Mouse (Mus musculus) hindbrain, embryonic 14.5 days (tissue): ENCODE results near the gene Rims1. TPM values are rescaled to one million over a fixed set of nuclear protein-coding genes. Genes with fewer than 3 reads are reported as not detected.

Experiments used
- ATAC-seq: fragments of 200-750 bp; cut with Nextera tagmentation; 2 replicates; pipeline ENCODE4 v1.8.0; 2017; ENCODE audit warnings: moderate number of reproducible peaks, mild to moderate bottlenecking, moderate TSS enrichment, moderate library complexity; ENCODE audit not compliant: low FRiP score
- DNase-seq: peaks from one replicate; pipeline ENCODE4 v3.0.0-alpha.2; 2015; ENCODE audit warnings: low spot score
- H3K27ac ChIP-seq: fragments of 300-500 bp; sonication (generic); 2 replicates; pipeline ENCODE4 v1.5.1; 2014; ENCODE audit warnings: mild to moderate bottlenecking, moderate library complexity
- H3K27me3 ChIP-seq: fragments of 300-500 bp; sonication (generic); 2 replicates; pipeline ENCODE4 v1.6.1; 2014; ENCODE audit warnings: mild to moderate bottlenecking, low read length, mixed read lengths; ENCODE audit not compliant: control insufficient read depth, insufficient read depth
- H3K36me3 ChIP-seq: fragments of 300-500 bp; sonication (generic); replicated peaks from 2 replicates; pipeline ENCODE4 v1.6.1; 2014; ENCODE audit not compliant: control insufficient read depth, insufficient read depth
- H3K4me1 ChIP-seq: fragments of 300-500 bp; sonication (generic); replicated peaks from 2 replicates; pipeline ENCODE4 v1.6.1; 2014; ENCODE audit warnings: antibody characterized with exemption, low read length, mixed read lengths; ENCODE audit not compliant: control insufficient read depth, insufficient read depth
- H3K4me2 ChIP-seq: fragments of 300-500 bp; sonication (generic); replicated peaks from 2 replicates; pipeline ENCODE4 v1.6.1; 2014; ENCODE audit warnings: mild to moderate bottlenecking, moderate library complexity
- H3K4me3 ChIP-seq: fragments of 300-500 bp; sonication (generic); replicated peaks from 2 replicates; pipeline ENCODE4 v1.5.1; 2014; ENCODE audit warnings: mild to moderate bottlenecking, low read length
- H3K9ac ChIP-seq: fragments of 300-500 bp; sonication (generic); 2 replicates; pipeline ENCODE4 v1.6.1; 2014
- H3K9me3 ChIP-seq: fragments of 300-500 bp; sonication (generic); 2 replicates; pipeline ENCODE4 v1.6.1; 2016; ENCODE audit warnings: low read length; ENCODE audit not compliant: control insufficient read depth
- WGBS: fragments of 180-500 bp; shearing (Covaris S2); extraction: QIAGEN DNeasy Blood & Tissue Kit; methylation state at CpG from one replicate; pipeline ENCODE4 v1.1.7; 2014; 5-methylcytosine and 5-hydroxymethylcytosine counted together
- polyA plus RNA-seq: library from polyadenylated mRNA; unstranded; fragments of >200 nt; fragmentation: Nextera tagmentation; extraction: Ambion mirVana; gene quantifications from 2 replicates; pipeline ENCODE4 v1.2.1, GENCODE M21; 2014

The Rims1 gene
- polyA plus RNA-seq, 1 experiment from 2014 or later = 24.5 TPM

DNA sequence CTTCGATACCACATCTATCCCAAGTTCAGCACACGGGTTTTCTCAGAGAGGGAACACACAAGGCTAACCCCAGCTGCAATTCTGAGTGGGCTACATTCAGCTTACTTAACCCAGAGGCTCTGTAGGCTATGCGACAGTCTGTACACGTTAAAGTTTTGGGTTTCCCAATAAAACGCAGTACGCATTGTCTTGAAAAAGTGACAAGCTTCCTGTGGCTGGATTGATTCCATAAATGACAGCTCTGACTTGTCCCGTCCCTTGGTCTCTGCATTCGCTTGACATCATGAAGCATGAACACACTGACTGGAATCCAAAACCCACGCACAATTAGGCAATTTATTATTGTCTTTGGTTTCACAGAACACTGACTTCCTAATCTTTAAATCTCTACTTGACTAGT lies 294.2 kb downstream of the Rims1 start:
- no peak for DNase-seq
- no peak overlapping the region for H3K4me2 ChIP-seq
- no peak for ATAC-seq
- H3K27me3 ChIP-seq = no peaks in the 10 kb centered on the region
- no peaks in the 10 kb centered on the region for H3K36me3 ChIP-seq
- WGBS = 78% methylated on average over 9 of the region's 9 CpGs
- H3K27ac ChIP-seq = no peak overlapping the region
- H3K4me1 ChIP-seq = peaks cover 19% of the 10 kb centered on the region
- no peaks in the 10 kb centered on the region for H3K9me3 ChIP-seq
- no peak overlapping the region for H3K4me3 ChIP-seq
- H3K9ac ChIP-seq = no peak overlapping the region

DNA sequence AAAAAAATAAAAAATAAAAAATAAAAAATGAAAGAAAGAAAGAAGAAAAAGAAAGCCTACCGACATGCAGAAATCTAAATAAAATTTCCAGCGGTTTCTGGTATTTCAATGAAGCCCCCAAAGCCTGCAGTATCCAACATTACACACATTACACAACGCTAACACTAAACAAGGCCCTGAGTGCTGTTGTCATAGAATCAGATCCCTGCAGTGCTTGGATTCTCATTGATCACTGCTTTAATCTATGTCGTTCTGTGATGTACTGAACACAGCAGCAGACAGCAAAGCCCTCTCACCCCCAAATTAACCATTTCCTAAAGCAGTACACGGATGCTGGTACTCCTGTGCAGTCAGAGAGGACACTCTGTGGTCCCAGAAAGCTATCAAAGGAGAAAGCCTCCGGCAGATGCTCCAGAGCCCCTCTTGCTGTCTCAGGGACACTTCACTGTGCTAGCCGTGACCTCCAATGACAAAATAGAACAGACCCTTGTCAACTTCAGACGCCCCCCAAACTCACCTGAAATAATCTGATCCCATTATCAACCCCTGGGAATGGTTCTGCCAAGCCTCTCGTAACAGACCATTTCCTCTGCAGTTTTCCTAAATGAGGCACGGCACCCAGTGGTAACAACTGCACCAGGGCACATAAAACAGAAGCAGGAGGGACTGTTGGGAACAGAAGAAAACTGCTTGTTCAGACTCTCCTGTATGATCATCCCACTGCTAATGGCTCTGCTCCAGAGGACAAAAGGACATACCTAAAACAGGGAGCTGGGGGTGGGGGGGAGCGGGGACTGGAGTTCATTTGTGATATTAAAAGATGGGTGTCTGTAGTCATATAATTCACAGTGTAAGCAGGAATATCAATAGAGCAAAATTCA lies 296.8 kb downstream of the Rims1 start:
- no peaks in the 10 kb centered on the region for H3K36me3 ChIP-seq
- H3K4me3 ChIP-seq = no peak overlapping the region
- H3K4me2 ChIP-seq = no peak overlapping the region
- H3K9me3 ChIP-seq = no peaks in the 10 kb centered on the region
- no peaks in the 10 kb centered on the region for H3K27me3 ChIP-seq
- 61% methylated on average over 11 of the region's 11 CpGs for WGBS
- DNase-seq (no peak), ATAC-seq (peak; percentile 38; the same call in 1 of the 2 replicates)
- peaks cover 19% of the 10 kb centered on the region for H3K4me1 ChIP-seq
- H3K27ac ChIP-seq = peak overlapping the region; percentile 46; the same call in 1 of the 2 replicates
- H3K9ac ChIP-seq = peak overlapping the region; percentile 2; the same call in 1 of the 2 replicates

DNA sequence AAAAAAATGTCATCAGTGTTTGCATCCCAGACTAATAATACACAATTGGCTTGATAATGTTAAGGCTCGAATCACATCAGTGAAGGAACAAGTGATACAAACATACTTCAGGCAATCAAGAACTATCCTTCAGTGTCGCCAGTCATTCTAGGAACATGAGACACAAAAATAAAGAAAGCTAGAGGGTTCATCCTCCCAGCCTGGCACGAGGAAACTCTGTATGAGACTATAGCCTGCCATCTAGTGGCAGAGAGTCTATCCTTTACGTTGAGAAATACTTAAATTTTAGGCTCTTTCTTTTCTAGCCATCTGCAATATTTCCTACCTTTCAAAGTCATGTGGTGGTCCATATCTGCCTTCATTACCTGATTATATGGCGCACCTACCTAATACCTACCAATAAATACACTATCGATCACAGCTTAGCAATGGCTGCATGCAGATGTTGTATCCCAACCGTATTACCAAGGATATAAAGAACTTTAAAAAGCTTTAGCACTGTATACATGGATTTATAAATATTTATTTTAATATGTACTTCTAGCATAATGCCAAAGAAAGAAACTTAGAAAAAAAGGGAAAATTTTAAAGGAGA lies 318.4 kb downstream of the Rims1 start:
- 48% methylated on average over 7 of the region's 7 CpGs for WGBS
- Histone ChIP-seq H3K27me3 (no peaks in the 10 kb centered on the region), H3K9me3 (no peaks in the 10 kb centered on the region), H3K9ac (no peak overlapping the region), H3K27ac (no peak overlapping the region), H3K36me3 (no peaks in the 10 kb centered on the region), H3K4me1 (no peaks in the 10 kb centered on the region), H3K4me3 (no peak overlapping the region), H3K4me2 (no peak overlapping the region)
- ATAC-seq (no peak), DNase-seq (peak; percentile 54)

DNA sequence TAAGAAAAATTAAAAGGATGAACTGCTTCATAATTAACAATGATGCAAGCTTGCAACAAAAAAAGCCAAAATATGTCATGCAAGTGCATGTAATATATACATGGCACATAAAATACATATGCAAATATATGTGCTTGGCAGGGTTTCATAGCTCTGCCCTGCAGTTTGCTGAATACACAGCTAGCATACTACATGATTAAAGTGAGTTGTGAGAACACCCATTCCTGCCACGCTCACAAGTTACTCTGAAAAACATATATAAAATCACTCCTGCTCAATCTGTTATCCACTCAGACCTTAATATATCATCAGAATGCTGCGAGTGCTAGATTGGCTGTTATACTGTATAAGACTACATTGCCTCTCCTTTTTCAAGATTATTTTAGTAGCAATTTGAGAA lies 329.6 kb downstream of the Rims1 start:
- Histone ChIP-seq H3K9me3 (no peaks in the 10 kb centered on the region), H3K9ac (no peak overlapping the region), H3K36me3 (peaks cover 4% of the 10 kb centered on the region; the same call in 1 of the 2 replicates), H3K4me2 (no peak overlapping the region), H3K4me1 (no peaks in the 10 kb centered on the region), H3K27me3 (no peaks in the 10 kb centered on the region), H3K27ac (no peak overlapping the region), H3K4me3 (no peak overlapping the region)
- ATAC-seq (no peak), DNase-seq (no peak)
- WGBS = 81% methylated on average over 2 of the region's 2 CpGs

DNA sequence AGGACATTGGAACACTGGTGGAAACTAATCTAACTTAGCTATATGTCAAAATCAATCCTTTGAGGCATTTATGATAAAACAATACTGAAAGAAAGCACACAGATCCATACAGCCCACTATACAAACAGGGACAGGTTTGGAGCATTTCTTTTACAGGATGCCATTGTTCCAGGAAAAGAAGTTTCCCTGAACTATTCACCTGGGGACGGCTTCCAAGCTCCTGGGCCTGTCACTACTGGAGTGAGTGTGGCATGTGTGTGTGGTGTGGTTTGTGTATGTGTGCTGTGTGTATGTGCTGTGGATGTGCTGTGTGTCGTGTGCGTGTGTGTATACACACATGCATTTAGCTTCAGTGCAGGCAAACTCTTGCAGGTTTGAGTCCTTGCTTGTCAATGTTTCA lies 338.8 kb downstream of the Rims1 start:
- Histone ChIP-seq H3K4me2 (no peak overlapping the region), H3K27ac (no peak overlapping the region), H3K27me3 (no peaks in the 10 kb centered on the region), H3K36me3 (peaks cover 3% of the 10 kb centered on the region; the same call in 1 of the 2 replicates), H3K4me1 (no peaks in the 10 kb centered on the region), H3K4me3 (no peak overlapping the region), H3K9me3 (no peaks in the 10 kb centered on the region), H3K9ac (no peak overlapping the region)
- 90% methylated on average over 3 of the region's 3 CpGs for WGBS
- no peak for DNase-seq
- no peak for ATAC-seq

DNA sequence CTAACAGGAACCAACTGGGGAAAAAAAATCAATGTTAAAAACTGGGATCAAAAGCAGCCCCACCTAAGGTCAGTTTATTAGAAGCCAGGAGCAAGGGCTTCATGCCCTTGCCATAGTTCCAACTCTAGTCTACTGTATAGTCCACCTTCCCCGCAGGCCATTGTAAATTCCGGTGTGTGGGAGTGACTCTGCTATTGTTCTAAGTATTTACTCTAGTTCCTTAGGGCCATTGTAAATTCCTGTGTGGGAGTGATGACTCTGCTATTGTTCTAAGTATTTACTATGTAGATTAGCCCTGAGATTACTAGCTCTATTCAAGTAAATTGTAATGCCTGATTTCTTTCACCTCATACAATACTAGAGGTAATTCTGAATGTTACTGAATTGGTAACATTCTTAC lies 339.2 kb downstream of the Rims1 start:
- Histone ChIP-seq H3K9me3 (no peaks in the 10 kb centered on the region), H3K27me3 (no peaks in the 10 kb centered on the region), H3K4me1 (no peaks in the 10 kb centered on the region), H3K4me3 (no peak overlapping the region), H3K9ac (no peak overlapping the region), H3K27ac (no peak overlapping the region), H3K4me2 (no peak overlapping the region), H3K36me3 (peaks cover 3% of the 10 kb centered on the region; the same call in 1 of the 2 replicates)
- ATAC-seq (no peak), DNase-seq (no peak)
- 20% methylated on average over 2 of the region's 2 CpGs for WGBS

DNA sequence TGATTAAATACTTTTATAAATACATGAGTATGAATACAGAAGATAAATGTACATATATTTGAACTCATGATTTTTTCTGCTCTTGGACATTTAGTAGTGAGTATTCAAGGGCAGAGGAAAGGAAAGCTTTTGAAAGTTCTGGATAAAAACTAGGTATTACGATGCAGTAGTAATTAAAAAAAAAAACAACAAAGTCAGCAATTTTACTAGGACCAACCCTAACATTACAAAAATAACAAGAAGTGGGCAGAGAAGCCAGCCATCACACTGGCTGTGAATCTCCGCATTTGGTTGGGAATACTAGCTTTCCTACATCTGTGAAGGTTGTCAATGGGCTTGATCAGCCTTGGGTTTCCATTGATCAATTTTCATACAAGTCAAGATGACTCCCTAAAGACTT lies 381.8 kb downstream of the Rims1 start:
- no peaks in the 10 kb centered on the region for H3K27me3 ChIP-seq
- ATAC-seq (no peak), DNase-seq (no peak)
- H3K27ac ChIP-seq = no peak overlapping the region
- no peak overlapping the region for H3K4me3 ChIP-seq
- H3K36me3 ChIP-seq = peaks cover 8% of the 10 kb centered on the region
- no peaks in the 10 kb centered on the region for H3K4me1 ChIP-seq
- WGBS = 98% methylated on average over 2 of the region's 2 CpGs
- no peak overlapping the region for H3K9ac ChIP-seq
- H3K9me3 ChIP-seq = no peaks in the 10 kb centered on the region
- H3K4me2 ChIP-seq = no peak overlapping the region

DNA sequence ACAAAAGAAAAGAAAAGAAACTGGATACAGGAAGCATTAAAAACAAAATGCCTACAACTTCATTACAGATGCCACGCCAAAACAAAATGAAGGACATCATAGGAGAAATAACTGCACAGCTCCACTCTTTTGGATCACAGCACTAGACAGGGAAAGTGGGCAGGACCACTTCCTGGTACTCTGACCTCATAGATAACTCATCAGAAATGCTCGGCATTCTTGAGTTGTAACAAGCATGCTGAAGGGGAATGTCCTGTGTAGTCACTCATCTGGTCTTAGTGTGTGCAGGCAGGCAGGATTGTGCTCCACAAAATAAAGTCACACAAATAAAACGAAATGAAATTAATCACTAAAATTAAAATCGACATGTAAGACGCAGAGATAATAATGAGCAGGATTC lies 383.7 kb downstream of the Rims1 start:
- no peak for ATAC-seq
- no peak for DNase-seq
- Histone ChIP-seq H3K4me2 (no peak overlapping the region), H3K4me3 (no peak overlapping the region), H3K9me3 (no peaks in the 10 kb centered on the region), H3K4me1 (no peaks in the 10 kb centered on the region), H3K36me3 (peaks cover 8% of the 10 kb centered on the region), H3K27me3 (no peaks in the 10 kb centered on the region), H3K27ac (no peak overlapping the region), H3K9ac (no peak overlapping the region)
- 87% methylated on average over 5 of the region's 5 CpGs for WGBS

DNA sequence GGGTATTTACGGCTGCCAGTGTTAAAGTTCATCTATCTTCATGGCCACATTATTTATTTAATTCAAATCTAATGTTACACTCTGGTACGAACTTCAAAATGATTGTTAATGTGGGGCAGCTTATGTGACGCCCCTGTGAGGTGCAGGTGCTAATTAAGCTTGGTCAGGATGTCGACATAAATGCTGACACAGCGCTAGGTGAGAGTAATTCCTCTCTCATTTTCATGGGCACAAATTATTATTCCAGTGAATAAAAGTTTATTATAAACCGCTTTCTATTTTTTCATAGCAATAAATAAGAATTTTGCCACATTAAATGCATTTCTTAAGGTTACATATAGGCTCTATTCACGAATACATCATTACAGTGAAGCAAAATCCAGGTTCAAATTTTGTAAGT lies 395.6 kb downstream of the Rims1 start:
- no peak overlapping the region for H3K4me2 ChIP-seq
- DNase-seq = no peak
- ATAC-seq = no peak
- H3K27ac ChIP-seq = no peak overlapping the region
- no peaks in the 10 kb centered on the region for H3K27me3 ChIP-seq
- H3K9ac ChIP-seq = no peak overlapping the region
- no peaks in the 10 kb centered on the region for H3K4me1 ChIP-seq
- WGBS = 83% methylated on average over 7 of the region's 7 CpGs
- no peaks in the 10 kb centered on the region for H3K9me3 ChIP-seq
- H3K36me3 ChIP-seq = no peaks in the 10 kb centered on the region
- no peak overlapping the region for H3K4me3 ChIP-seq
